Mouse (Mus musculus) lung, adult 18-20 months (tissue): ENCODE measurements around the gene Txndc11.
"Not testable (repeated sequence)": the region's sequence is repeated elsewhere in the genome, so short reads cannot be mapped to it uniquely, and the experiment has no call there.

Experiments used
- DNase-seq, 2 experiments: peaks; one replicate each; pipeline ENCODE4 v3.0.0; 2022; ENCODE audit warnings: mixed read lengths in 2 of 2

Txndc11 gene

GRCm38 (mm10) chr16:11134348-11135344 lies at the start of gene Txndc11:
Txndc11 (minus strand) TSS chr16:11134650.
- DNase-seq = peak; percentile 99 to 100

- DNase-seq = no peak
Observed at GRCm38 (mm10) chr16:11177404-11177803, 43.0 kb upstream of the Txndc11 start.

- DNase-seq = no peak
Observed at GRCm38 (mm10) chr16:11176884-11177244, 42.4 kb upstream of the Txndc11 start.

- peak; percentile 91 to 94 for DNase-seq
Observed at GRCm38 (mm10) chr16:11176208-11176883, 41.9 kb upstream of the Txndc11 start, which contains the start of gene Zc3h7a. Zc3h7a (minus strand) TSS chr16:11176393.

GRCm38 (mm10) chr16:11175489-11176207 lies 41.2 kb upstream of the Txndc11 start:
- peak; percentile 81 to 89 for DNase-seq

- DNase-seq = peak in 1 of 2 experiments; percentile 4
Observed at GRCm38 (mm10) chr16:11175100-11175488, 40.6 kb upstream of the Txndc11 start.

- peak; percentile 49 to 63 for DNase-seq
Observed at GRCm38 (mm10) chr16:11174671-11175081, 40.2 kb upstream of the Txndc11 start.

GRCm38 (mm10) chr16:11171679-11172078 lies 37.2 kb upstream of the Txndc11 start:
- DNase-seq = no peak

GRCm38 (mm10) chr16:11166431-11166830 lies 32.0 kb upstream of the Txndc11 start:
- DNase-seq = no peak

- DNase-seq = no peak
Observed at GRCm38 (mm10) chr16:11164695-11165255, 30.3 kb upstream of the Txndc11 start.

- not testable (repeated sequence) for DNase-seq
Observed at GRCm38 (mm10) chr16:11157721-11158120, 23.3 kb upstream of the Txndc11 start.

- DNase-seq = no peak
Observed at GRCm38 (mm10) chr16:11154500-11154899, 20.1 kb upstream of the Txndc11 start.

GRCm38 (mm10) chr16:11143706-11144483 lies 9.4 kb upstream of the Txndc11 start:
- DNase-seq = peak; percentile 95 to 98

- peak in 1 of 2 experiments; percentile 22 for DNase-seq
Observed at GRCm38 (mm10) chr16:11133476-11134347, 738 bp downstream of the Txndc11 start.

- no peak for DNase-seq
Observed at GRCm38 (mm10) chr16:11132839-11133238, 1.6 kb downstream of the Txndc11 start.

GRCm38 (mm10) chr16:11128301-11128700 lies 6.1 kb downstream of the Txndc11 start:
- no peak for DNase-seq

- DNase-seq = no peak
Observed at GRCm38 (mm10) chr16:11125371-11125770, 9.1 kb downstream of the Txndc11 start.

- DNase-seq = peak in 1 of 2 experiments; percentile 24
Observed at GRCm38 (mm10) chr16:11124110-11124509, 10.3 kb downstream of the Txndc11 start.

- DNase-seq = no peak
Observed at GRCm38 (mm10) chr16:11122625-11123024, 11.8 kb downstream of the Txndc11 start.

GRCm38 (mm10) chr16:11109198-11109740 lies 25.2 kb downstream of the Txndc11 start:
- DNase-seq = no peak
